Comparison of ENCODE assay signal across 9 mouse cellular contexts in genomic region chr5:142937956-142938727, GRCm38 (mm10). TPM values are rescaled to one million over a fixed set of nuclear protein-coding genes. Genes with fewer than 3 reads are reported as not detected.
A peak's percentile ranks its signal among the peaks of the same experiment; 100 is the strongest.
DNase-seq lines count a peak whose midpoint lies in the region; ATAC-seq and TF ChIP-seq lines count a peak whose summit lies in the region.
"Had no signal": no experiment of that assay in that cellular context is flagged by ENCODE, and none has a peak within 500 bp of the region (broad histone marks: within the 10 kb centered on the region; RNA-seq: fewer than 3 reads in every experiment).

No protein-coding gene starts in this region.

- H3K9me3 ChIP-seq in ES-E14 (ENCODE audit: control insufficient read depth, insufficient read depth, low read depth, low read length) = no peaks in the 10 kb centered on the region
- no peaks in the 10 kb centered on the region for H3K9me3 ChIP-seq in limb, embryonic 14.5 days (ENCODE audit: control insufficient read depth, low read length)

- H3K36me3 ChIP-seq in ES-E14 (ENCODE audit: control insufficient read depth, insufficient read depth, low read length, poor library complexity, severe bottlenecking) = no peaks in the 10 kb centered on the region
- no peaks in the 10 kb centered on the region for H3K36me3 ChIP-seq in limb, embryonic 14.5 days (ENCODE audit: control insufficient read depth, insufficient read depth, low read length)
- H3K36me3 ChIP-seq: midbrain, embryonic 12.5 days had no signal

- WGBS in limb, embryonic 14.5 days = 37% methylated on average over 19 of the region's 19 CpGs

- no peak for TF ChIP-seq CTCF in embryonic fibroblast, embryonic 13.5 days (IDR thresholded peaks at IDR 0.05; ENCODE audit: borderline replicate concordance, insufficient read depth, low read length)

- no peaks in the 10 kb centered on the region for H3K27me3 ChIP-seq in limb, embryonic 14.5 days (ENCODE audit: control insufficient read depth, insufficient read depth, low read length)
- H3K27me3 ChIP-seq: midbrain, embryonic 12.5 days had no signal

- peak; percentile 39 for DNase-seq in kidney, adult 9 months
- DNase-seq in kidney, adult 11 months = no peak
- peak; percentile 97 for DNase-seq in ES-E14 (ENCODE audit: low read depth, low spot score)
- peak; percentile 78 for DNase-seq in limb, embryonic 14.5 days (ENCODE audit: low spot score)
- DNase-seq in testis, postnatal 10 days (ENCODE audit: low spot score) = peak; percentile 79
- no peak for DNase-seq in adrenal gland, postnatal 25 days
- DNase-seq in cerebellum, postnatal 25 days = no peak

- H3K9ac ChIP-seq in ES-E14 (ENCODE audit: insufficient read depth, low read depth, low read length, poor library complexity, severe bottlenecking) = peak overlapping the region; percentile 64; the same call in 1 of the 2 replicates
- H3K9ac ChIP-seq in limb, embryonic 14.5 days (ENCODE audit: low read depth, low read length, severe bottlenecking) = no peak overlapping the region
- H3K9ac ChIP-seq: midbrain, embryonic 12.5 days had no signal

- 0 out of 2 replicates have a peak, but pooled peaks have one; percentile 17 for TF ChIP-seq POLR2A in embryonic fibroblast, embryonic 13.5 days (IDR thresholded peaks at IDR 0.05; ENCODE audit: low read depth, low read length)
- no peak for TF ChIP-seq POLR2A in limb, embryonic 14.5 days (IDR thresholded peaks at IDR 0.05; ENCODE audit: borderline replicate concordance, extremely low read depth, insufficient read depth, insufficient read length)

- H3K4me2 ChIP-seq in limb, embryonic 14.5 days (replicated peaks; ENCODE audit: low read depth, low read length, severe bottlenecking) = 0 out of 2 replicates have a peak overlapping the region, but pooled peaks have one; percentile 18
- H3K4me2 ChIP-seq: midbrain, embryonic 12.5 days had no signal

- ATAC-seq in limb, embryonic 14.5 days (ENCODE audit: low FRiP score, low read depth) = 0 out of 2 replicates have a peak, but pooled peaks have one; percentile 32

- H3K4me1 ChIP-seq in ES-E14 (ENCODE audit: control insufficient read depth in 2 of 2, insufficient read depth in 2 of 2, low read length in 2 of 2, poor library complexity in 1 of 2) = peaks cover 0 to 16% of the 10 kb centered on the region in 2 experiments; a peak in 2 of 4 replicates
- H3K4me1 ChIP-seq in embryonic fibroblast, embryonic 13.5 days (ENCODE audit: control insufficient read depth, insufficient read depth, low read length) = no peaks in the 10 kb centered on the region
- peaks cover 6% of the 10 kb centered on the region; the same call in 1 of the 2 replicates for H3K4me1 ChIP-seq in limb, embryonic 14.5 days (ENCODE audit: control insufficient read depth, insufficient read depth, low read length)

- peak overlapping the region; percentile 0 to 27; a peak in 2 of 4 replicates for H3K4me3 ChIP-seq in ES-E14 (ENCODE audit: insufficient read depth in 1 of 2, low read depth in 1 of 2, low read length in 2 of 2, poor library complexity in 1 of 2, severe bottlenecking in 1 of 2)
- no peak overlapping the region for H3K4me3 ChIP-seq in embryonic fibroblast, embryonic 13.5 days (ENCODE audit: insufficient read depth, low read length)
- no peak overlapping the region for H3K4me3 ChIP-seq in limb, embryonic 14.5 days (replicated peaks; ENCODE audit: low read length)
- H3K4me3 ChIP-seq: midbrain, embryonic 12.5 days had no signal

- in situ Hi-C loops in ES-E14 (cut with MboI; ENCODE audit: low sequenced_read_pairs in 2 of 2, unreplicated experiment in 2 of 2) = loop anchor here (5.0 kb wide), 2 partner anchors 99 to 104 kb away; no protein-coding TSS in a partner anchor

- H3K27ac ChIP-seq in ES-E14 (ENCODE audit: insufficient read depth, low read depth, low read length, poor library complexity, severe bottlenecking) = peak overlapping the region; percentile 4; the same call in 1 of the 2 replicates
- H3K27ac ChIP-seq in embryonic fibroblast, embryonic 13.5 days (ENCODE audit: insufficient read depth, low read length) = no peak overlapping the region
- peak overlapping the region; percentile 39; the same call in 1 of the 2 replicates for H3K27ac ChIP-seq in limb, embryonic 14.5 days (replicated peaks; ENCODE audit: low read depth, low read length)
- H3K27ac ChIP-seq: midbrain, embryonic 12.5 days had no signal

TF ChIP-seq in ES-E14, 5 proteins besides CTCF, POLR2A, EP300 and RAD21:
- TF ChIP-seq MAFK (IDR thresholded peaks at IDR 0.05; ENCODE audit: insufficient read depth, low read depth, low read length) = no peak
- TF ChIP-seq HCFC1 (IDR thresholded peaks at IDR 0.05; ENCODE audit: borderline replicate concordance, insufficient read depth, low read length) = no peak
- no peak for TF ChIP-seq ZC3H11A (IDR thresholded peaks at IDR 0.05; ENCODE audit: borderline replicate concordance, low read depth, low read length)

RNA-seq across cellular contexts. Expression of gene Fscn1, which starts 22.0 kb away (rescaled TPM):
- total RNA-seq in ES-E14 (2012; rRNA removed) = 161 and 310 TPM in 2 replicates
- polyA plus RNA-seq in embryonic fibroblast, embryonic 13.5 days (2011; ENCODE audit: insufficient read length, low read depth, missing spikeins) = 323 and 406 TPM in 2 replicates
- polyA plus RNA-seq in limb, embryonic 14.5 days (2012; rRNA removed) = 395 and 512 TPM in 2 replicates
- 356 and 368 TPM in 2 replicates for polyA plus RNA-seq in limb, embryonic 14.5 days (2014; fragmentation: Nextera tagmentation; extraction: Ambion mirVana)
- total RNA-seq in adrenal gland, postnatal 25 days (2021) = 36.1 and 51.3 TPM in 2 replicates

RNA-seq across cellular contexts. Expression of gene Actb, which starts 31.6 kb away (rescaled TPM):
- total RNA-seq in ES-E14 (2012; rRNA removed) = 3,755 and 4,692 TPM in 2 replicates
- 7,994 and 9,776 TPM in 2 replicates for polyA plus RNA-seq in embryonic fibroblast, embryonic 13.5 days (2011; ENCODE audit: insufficient read length, low read depth, missing spikeins)
- 2,733 and 3,354 TPM in 2 replicates for polyA plus RNA-seq in limb, embryonic 14.5 days (2012; rRNA removed)
- 14,101 and 14,367 TPM in 2 replicates for polyA plus RNA-seq in limb, embryonic 14.5 days (2014; fragmentation: Nextera tagmentation; extraction: Ambion mirVana)
- 2,846 and 3,181 TPM in 2 replicates for total RNA-seq in adrenal gland, postnatal 25 days (2021)

RNA-seq across cellular contexts. Expression of gene Fbxl18, which starts 42.9 kb away (rescaled TPM):
- total RNA-seq in ES-E14 (2012; rRNA removed) = 20.1 and 27.1 TPM in 2 replicates
- 8.7 and 8.8 TPM in 2 replicates for polyA plus RNA-seq in embryonic fibroblast, embryonic 13.5 days (2011; ENCODE audit: insufficient read length, low read depth, missing spikeins)
- 12.5 and 21.1 TPM in 2 replicates for polyA plus RNA-seq in limb, embryonic 14.5 days (2012; rRNA removed)
- 9.4 and 10.2 TPM in 2 replicates for polyA plus RNA-seq in limb, embryonic 14.5 days (2014; fragmentation: Nextera tagmentation; extraction: Ambion mirVana)
- total RNA-seq in adrenal gland, postnatal 25 days (2021) = 14.5 and 19.8 TPM in 2 replicates

Comparison
In these comparisons a context has a peak if more than half of its experiments do, and no peak if none do; other contexts are left out.
1. DNase-seq: peak in kidney, adult 9 months (single experiment), ES-E14 (single experiment), limb, embryonic 14.5 days (single experiment) and testis, postnatal 10 days (single experiment); none in kidney, adult 11 months (single experiment), adrenal gland, postnatal 25 days (single experiment) and cerebellum, postnatal 25 days (0 of 2).
2. H3K4me3 ChIP-seq: peak in ES-E14 (2 of 2); none in embryonic fibroblast, embryonic 13.5 days (single experiment) and limb, embryonic 14.5 days (single experiment).